Mouse (Mus musculus) midbrain, embryonic 15.5 days (tissue): ENCODE data around the gene Trib2. TPM values are rescaled to one million over a fixed set of nuclear protein-coding genes. Genes with fewer than 3 reads are reported as not detected.

ENCODE experiments used
- ATAC-seq: fragments of 200-750 bp; cut with Nextera tagmentation; replicated peaks from 2 replicates; pipeline ENCODE4 v1.8.0; 2017; ENCODE audit warnings: moderate TSS enrichment
- H3K27ac ChIP-seq: fragments of 300-500 bp; sonication (generic); 2 replicates; pipeline ENCODE4 v1.5.1; 2015; ENCODE audit warnings: mild to moderate bottlenecking, inconsistent platforms
- H3K27me3 ChIP-seq: fragments of 300-500 bp; sonication (generic); replicated peaks from 2 replicates; pipeline ENCODE4 v1.6.1; 2015; ENCODE audit warnings: inconsistent platforms
- H3K36me3 ChIP-seq: fragments of 300-500 bp; sonication (generic); replicated peaks from 2 replicates; pipeline ENCODE4 v1.6.1; 2015; ENCODE audit warnings: inconsistent platforms
- H3K4me1 ChIP-seq: fragments of 300-500 bp; sonication (generic); 2 replicates; pipeline ENCODE4 v1.6.1; 2015; ENCODE audit warnings: inconsistent platforms
- H3K4me2 ChIP-seq: fragments of 300-500 bp; sonication (generic); 2 replicates; pipeline ENCODE4 v1.6.1; 2015; ENCODE audit warnings: inconsistent platforms, mild to moderate bottlenecking, moderate library complexity
- H3K4me3 ChIP-seq: fragments of 300-500 bp; sonication (generic); 2 replicates; pipeline ENCODE4 v1.5.1; 2015; ENCODE audit warnings: mild to moderate bottlenecking, inconsistent platforms
- H3K9ac ChIP-seq: fragments of 300-500 bp; sonication (generic); 2 replicates; pipeline ENCODE4 v1.6.1; 2015; ENCODE audit warnings: mild to moderate bottlenecking, inconsistent platforms
- H3K9me3 ChIP-seq: fragments of 300-500 bp; sonication (generic); 2 replicates; pipeline ENCODE4 v1.6.1; 2016; ENCODE audit warnings: inconsistent platforms
- WGBS: fragments of 180-500 bp; shearing (Covaris S2); methylation state at CpG from one replicate; pipeline ENCODE4 v1.1.7; 2015; ENCODE audit warnings: mixed read lengths; 5-methylcytosine and 5-hydroxymethylcytosine counted together
- polyA plus RNA-seq: library from polyadenylated mRNA; unstranded; fragments of >200 nt; fragmentation: Nextera tagmentation; extraction: Ambion mirVana; gene quantifications from 2 replicates; pipeline ENCODE4 v1.2.1, GENCODE M21; 2015

Gene Trib2
- polyA plus RNA-seq, 1 experiment from 2014 or later, result 148 TPM

DNA sequence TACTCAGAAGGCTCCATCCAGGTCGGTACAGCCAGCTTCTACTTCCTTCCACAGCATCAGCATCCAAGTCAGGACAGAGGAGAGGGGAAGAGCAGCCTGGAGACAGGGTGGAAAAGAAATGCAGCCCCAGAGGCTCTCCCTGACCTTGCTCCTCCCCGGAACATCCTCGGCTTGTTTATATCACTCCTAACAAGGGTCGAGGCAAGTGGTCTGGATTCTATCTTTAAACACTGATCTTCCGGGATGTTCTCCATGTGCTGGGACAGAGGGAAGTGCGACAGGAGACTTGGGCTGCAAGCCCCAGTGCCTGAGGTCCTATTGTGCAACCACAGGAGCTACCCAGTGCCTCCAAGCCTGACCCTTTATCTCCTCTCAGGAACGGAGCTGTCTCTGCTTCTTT is 18.7 kb downstream of the Trib2 start:
- Histone ChIP-seq H3K4me2 (no peak overlapping the region), H3K36me3 (peaks cover 32% of the 10 kb centered on the region; the same call in 1 of the 2 replicates), H3K9me3 (no peaks in the 10 kb centered on the region), H3K27ac (no peak overlapping the region), H3K4me3 (no peak overlapping the region), H3K9ac (no peak overlapping the region), H3K4me1 (peaks cover 50% of the 10 kb centered on the region), H3K27me3 (no peaks in the 10 kb centered on the region)
- WGBS, result 77% methylated on average over 7 of the region's 7 CpGs
- no peak for ATAC-seq

DNA sequence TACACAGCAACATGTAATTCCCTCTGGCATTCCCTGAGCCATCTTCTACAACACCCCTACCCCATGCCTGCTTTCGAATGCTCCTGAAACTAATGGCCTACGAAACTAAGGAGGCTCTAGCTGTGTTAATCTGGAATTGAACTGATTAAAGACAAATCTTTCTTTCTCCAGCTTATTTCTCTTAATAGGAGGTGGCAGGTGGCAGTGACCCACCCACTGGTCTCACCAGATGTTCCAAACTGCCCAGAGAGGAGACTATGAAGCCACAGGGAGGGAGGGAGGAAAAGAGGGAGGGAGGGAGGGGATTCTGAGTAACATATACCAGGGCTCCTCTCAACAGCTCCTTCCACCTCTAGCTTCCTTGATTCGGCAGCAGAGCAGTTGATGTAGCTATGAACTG is 20.8 kb downstream of the Trib2 start:
- H3K9me3 ChIP-seq, result no peaks in the 10 kb centered on the region
- no peak for ATAC-seq
- peaks cover 38% of the 10 kb centered on the region; the same call in 1 of the 2 replicates for H3K36me3 ChIP-seq
- H3K9ac ChIP-seq, result no peak overlapping the region
- 65% methylated on average over 3 of the region's 3 CpGs for WGBS
- peaks cover 29% of the 10 kb centered on the region for H3K4me1 ChIP-seq
- no peak overlapping the region for H3K4me3 ChIP-seq
- no peaks in the 10 kb centered on the region for H3K27me3 ChIP-seq
- no peak overlapping the region for H3K4me2 ChIP-seq
- no peak overlapping the region for H3K27ac ChIP-seq

DNA sequence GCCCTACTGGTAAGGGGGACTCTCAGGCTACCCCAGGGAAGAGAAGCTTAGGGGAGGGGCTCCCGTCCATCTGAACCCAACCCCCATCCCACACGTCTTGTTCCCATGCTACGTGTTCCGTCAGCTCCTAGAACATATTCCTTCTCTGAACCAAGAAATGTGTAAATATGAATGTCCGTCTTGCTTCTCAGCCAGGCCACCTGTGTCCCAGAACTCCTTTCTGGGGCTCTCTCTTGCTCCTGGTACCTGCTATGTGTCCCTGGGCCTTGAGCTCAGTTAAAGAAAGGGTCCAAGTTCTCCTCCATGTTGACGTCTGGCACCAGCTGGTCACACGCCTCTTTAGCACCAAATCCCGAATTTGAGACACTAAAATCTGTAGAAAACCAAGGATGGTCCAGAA is 23.4 kb downstream of the Trib2 start:
- H3K9me3 ChIP-seq, result no peaks in the 10 kb centered on the region
- H3K9ac ChIP-seq, result no peak overlapping the region
- no peaks in the 10 kb centered on the region for H3K27me3 ChIP-seq
- no peak overlapping the region for H3K4me3 ChIP-seq
- H3K36me3 ChIP-seq, result peaks cover 42% of the 10 kb centered on the region
- ATAC-seq, result no peak
- 94% methylated on average over 8 of the region's 8 CpGs for WGBS
- peaks cover 6% of the 10 kb centered on the region; the same call in 1 of the 2 replicates for H3K4me1 ChIP-seq
- H3K27ac ChIP-seq, result no peak overlapping the region
- H3K4me2 ChIP-seq, result no peak overlapping the region

GRCm38 (mm10) chr12:15790181-15790580 is 26.5 kb downstream of the Trib2 start:
- H3K4me3 ChIP-seq, result no peak overlapping the region
- H3K4me2 ChIP-seq, result no peak overlapping the region
- no peaks in the 10 kb centered on the region for H3K9me3 ChIP-seq
- H3K36me3 ChIP-seq, result peaks cover 27% of the 10 kb centered on the region
- no peaks in the 10 kb centered on the region for H3K4me1 ChIP-seq
- WGBS, result 74% methylated on average over 2 of the region's 2 CpGs
- no peak overlapping the region for H3K27ac ChIP-seq
- H3K9ac ChIP-seq, result no peak overlapping the region
- no peaks in the 10 kb centered on the region for H3K27me3 ChIP-seq
- ATAC-seq, result peak; percentile 33

GRCm38 (mm10) chr12:15777047-15777446 is 39.7 kb downstream of the Trib2 start:
- H3K27me3 ChIP-seq, result no peaks in the 10 kb centered on the region
- no peak overlapping the region for H3K9ac ChIP-seq
- H3K36me3 ChIP-seq, result no peaks in the 10 kb centered on the region
- no peaks in the 10 kb centered on the region for H3K9me3 ChIP-seq
- H3K4me1 ChIP-seq, result no peaks in the 10 kb centered on the region
- H3K4me3 ChIP-seq, result no peak overlapping the region
- H3K27ac ChIP-seq, result no peak overlapping the region
- H3K4me2 ChIP-seq, result no peak overlapping the region
- no peak for ATAC-seq

DNA sequence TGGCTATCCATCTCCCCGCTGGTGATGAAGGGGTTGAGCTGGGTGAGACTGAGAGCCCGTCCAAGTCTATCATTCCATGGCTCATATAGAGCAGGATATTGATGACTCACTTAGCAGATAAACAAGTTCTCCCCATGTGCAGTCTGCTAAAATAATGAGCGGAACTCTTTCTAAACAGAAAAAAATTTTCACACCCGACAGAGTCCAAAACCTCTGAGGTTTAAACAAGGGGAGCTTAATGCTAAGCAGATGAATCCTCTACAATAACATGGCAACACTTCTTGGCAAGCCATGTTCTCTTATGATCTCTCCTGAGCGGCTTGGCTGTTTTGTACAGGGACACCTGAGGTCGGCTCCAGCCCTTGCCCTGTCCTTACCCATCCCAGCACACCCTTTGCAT is 45.0 kb downstream of the Trib2 start:
- no peaks in the 10 kb centered on the region for H3K9me3 ChIP-seq
- H3K27ac ChIP-seq, result no peak overlapping the region
- ATAC-seq, result no peak
- H3K4me3 ChIP-seq, result no peak overlapping the region
- no peaks in the 10 kb centered on the region for H3K4me1 ChIP-seq
- no peak overlapping the region for H3K9ac ChIP-seq
- H3K36me3 ChIP-seq, result no peaks in the 10 kb centered on the region
- no peak overlapping the region for H3K4me2 ChIP-seq
- WGBS, result 76% methylated on average over 6 of the region's 6 CpGs
- H3K27me3 ChIP-seq, result no peaks in the 10 kb centered on the region

DNA sequence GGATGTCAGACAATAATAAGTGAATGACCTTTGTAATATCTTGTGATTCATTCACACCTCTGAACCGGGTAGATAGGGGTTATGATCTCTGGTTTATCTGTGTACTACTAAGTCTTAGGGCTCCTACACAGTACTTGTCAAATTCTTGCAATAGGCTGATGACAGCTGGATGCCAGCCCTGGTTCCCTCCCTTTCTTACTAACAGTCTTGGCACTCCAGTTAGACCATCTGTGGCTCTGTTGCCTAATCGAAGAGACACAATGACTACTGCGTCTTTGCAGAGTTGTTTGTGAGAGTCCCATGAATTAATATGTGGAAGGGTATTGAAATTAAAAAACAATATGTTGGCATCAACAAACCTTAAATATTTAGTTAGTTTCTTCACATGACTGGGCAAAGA is 48.2 kb downstream of the Trib2 start:
- no peaks in the 10 kb centered on the region for H3K36me3 ChIP-seq
- H3K9ac ChIP-seq, result no peak overlapping the region
- WGBS, result 90% methylated on average over 3 of the region's 3 CpGs
- no peaks in the 10 kb centered on the region for H3K27me3 ChIP-seq
- H3K4me2 ChIP-seq, result no peak overlapping the region
- H3K4me3 ChIP-seq, result no peak overlapping the region
- no peaks in the 10 kb centered on the region for H3K9me3 ChIP-seq
- no peak for ATAC-seq
- H3K4me1 ChIP-seq, result no peaks in the 10 kb centered on the region
- H3K27ac ChIP-seq, result no peak overlapping the region

- no peaks in the 10 kb centered on the region for H3K27me3 ChIP-seq
- H3K9me3 ChIP-seq, result no peaks in the 10 kb centered on the region
- H3K4me2 ChIP-seq, result no peak overlapping the region
- H3K4me3 ChIP-seq, result no peak overlapping the region
- H3K9ac ChIP-seq, result no peak overlapping the region
- no peaks in the 10 kb centered on the region for H3K4me1 ChIP-seq
- no peak overlapping the region for H3K27ac ChIP-seq
- 91% methylated on average over 12 of the region's 12 CpGs for WGBS
- no peaks in the 10 kb centered on the region for H3K36me3 ChIP-seq
- ATAC-seq, result no peak
These were observed 50.7 kb downstream of the Trib2 start for GRCm38 (mm10) chr12:15765996-15766395.

DNA sequence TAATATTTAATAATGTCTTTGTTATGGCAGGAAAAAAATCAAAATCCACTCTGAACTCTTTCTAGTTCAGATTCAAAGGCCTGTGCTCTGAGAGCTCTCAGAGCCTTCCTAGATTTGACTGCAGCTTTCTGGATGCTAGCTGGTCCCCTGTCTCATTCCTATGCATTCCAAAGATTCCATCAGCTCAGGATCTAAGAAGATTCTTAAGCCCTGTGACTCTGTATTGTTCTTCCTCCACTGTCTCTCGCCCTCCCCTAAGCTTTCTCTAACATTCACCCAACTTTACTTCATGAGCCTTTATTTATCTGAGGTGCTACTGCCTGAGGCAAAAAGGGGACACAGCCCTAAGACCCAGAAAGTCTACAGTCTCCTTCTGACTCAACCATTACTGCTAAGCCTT is 51.5 kb downstream of the Trib2 start:
- Histone ChIP-seq H3K9me3 (no peaks in the 10 kb centered on the region), H3K9ac (no peak overlapping the region), H3K36me3 (no peaks in the 10 kb centered on the region), H3K4me3 (no peak overlapping the region), H3K27me3 (no peaks in the 10 kb centered on the region), H3K4me1 (no peaks in the 10 kb centered on the region), H3K27ac (no peak overlapping the region), H3K4me2 (no peak overlapping the region)
- no peak for ATAC-seq
- 24% methylated on average over 1 of the region's 1 CpGs for WGBS

DNA sequence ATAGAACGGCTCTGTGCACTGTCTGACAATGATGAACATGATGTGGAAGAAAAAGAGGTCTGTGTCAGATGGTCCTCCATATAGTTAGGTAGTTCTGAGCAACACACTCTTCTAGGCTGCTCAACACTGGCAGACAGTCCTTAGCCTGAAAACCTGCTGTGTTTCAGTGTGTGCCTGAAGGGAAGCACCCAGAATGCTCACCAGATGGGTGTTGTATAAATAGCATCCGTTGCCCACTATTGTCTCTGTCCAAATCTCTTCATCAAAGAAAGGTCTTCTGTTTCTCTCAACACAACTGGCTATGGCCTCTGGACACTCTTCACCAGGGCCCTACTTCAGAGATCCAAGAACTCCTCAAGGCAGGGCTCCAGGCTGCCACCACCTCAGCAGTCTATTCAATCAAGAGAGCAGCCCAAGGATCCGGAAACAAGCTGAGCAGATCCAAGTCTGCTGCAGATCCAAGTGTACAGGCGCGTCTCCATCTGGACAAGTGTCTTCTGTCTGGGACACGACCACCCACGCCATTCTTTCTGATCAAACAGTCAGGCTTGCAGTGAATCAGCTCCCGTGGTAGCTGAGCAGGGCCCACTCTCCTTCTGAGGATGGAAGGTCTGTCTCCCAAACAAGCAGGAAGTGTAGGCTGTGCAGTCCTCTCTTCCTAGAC is 55.1 kb downstream of the Trib2 start:
- Histone ChIP-seq H3K9me3 (no peaks in the 10 kb centered on the region), H3K4me1 (no peaks in the 10 kb centered on the region), H3K27ac (no peak overlapping the region), H3K4me2 (no peak overlapping the region), H3K36me3 (no peaks in the 10 kb centered on the region), H3K9ac (no peak overlapping the region), H3K27me3 (no peaks in the 10 kb centered on the region), H3K4me3 (no peak overlapping the region)
- ATAC-seq, result no peak
- WGBS, result 87% methylated on average over 8 of the region's 8 CpGs

DNA sequence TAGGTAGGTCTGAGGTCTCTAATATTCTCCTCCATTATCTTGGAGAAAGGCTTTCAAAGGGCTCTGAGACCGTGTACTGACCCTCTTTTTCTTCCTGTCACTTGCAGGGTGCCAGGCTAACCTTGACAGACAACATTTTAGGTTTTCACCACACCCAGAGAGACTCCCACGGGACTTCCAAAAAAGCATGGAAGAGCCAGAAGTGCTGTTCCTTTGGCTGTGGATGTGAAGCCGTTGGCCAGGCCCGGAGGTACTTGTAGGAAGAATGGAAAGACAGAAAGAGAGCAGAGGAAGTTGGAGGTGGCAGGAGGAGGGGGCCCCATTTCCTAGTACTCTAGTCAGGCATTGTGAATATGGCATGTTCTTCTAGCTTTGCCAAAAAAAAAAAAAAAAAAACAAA is 56.0 kb downstream of the Trib2 start:
- Histone ChIP-seq H3K4me3 (no peak overlapping the region), H3K36me3 (no peaks in the 10 kb centered on the region), H3K4me2 (no peak overlapping the region), H3K4me1 (no peaks in the 10 kb centered on the region), H3K27me3 (no peaks in the 10 kb centered on the region), H3K27ac (no peak overlapping the region), H3K9ac (no peak overlapping the region), H3K9me3 (no peaks in the 10 kb centered on the region)
- no peak for ATAC-seq
- 92% methylated on average over 4 of the region's 4 CpGs for WGBS

DNA sequence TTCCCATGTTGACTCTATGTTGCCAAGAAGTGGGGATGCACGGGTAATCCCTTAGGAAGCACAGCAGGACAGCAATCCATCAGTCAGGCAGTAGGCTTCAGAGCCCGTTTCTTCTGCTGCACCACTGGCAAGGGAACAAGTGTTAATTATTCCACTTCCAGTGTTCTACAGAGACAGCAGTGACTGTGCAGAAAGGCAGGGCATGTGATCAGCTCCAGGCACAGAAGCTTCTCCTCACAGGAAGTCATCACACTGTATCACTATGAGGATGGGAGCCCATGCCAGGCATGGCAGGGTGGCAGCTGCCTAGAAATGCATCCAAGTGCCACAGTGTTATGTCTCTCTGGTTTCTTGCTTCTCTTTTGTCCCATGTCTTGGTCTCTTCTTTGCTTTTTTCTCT is 57.9 kb downstream of the Trib2 start:
- H3K36me3 ChIP-seq, result no peaks in the 10 kb centered on the region
- H3K9me3 ChIP-seq, result no peaks in the 10 kb centered on the region
- H3K27me3 ChIP-seq, result no peaks in the 10 kb centered on the region
- 26% methylated on average over 2 of the region's 2 CpGs for WGBS
- no peak overlapping the region for H3K27ac ChIP-seq
- H3K4me2 ChIP-seq, result no peak overlapping the region
- no peak for ATAC-seq
- H3K4me1 ChIP-seq, result no peaks in the 10 kb centered on the region
- H3K4me3 ChIP-seq, result no peak overlapping the region
- H3K9ac ChIP-seq, result no peak overlapping the region

GRCm38 (mm10) chr12:15757351-15757750 is 59.4 kb downstream of the Trib2 start:
- 88% methylated on average over 8 of the region's 8 CpGs for WGBS
- Histone ChIP-seq H3K4me2 (no peak overlapping the region), H3K36me3 (no peaks in the 10 kb centered on the region), H3K4me1 (no peaks in the 10 kb centered on the region), H3K4me3 (no peak overlapping the region), H3K9me3 (no peaks in the 10 kb centered on the region), H3K27ac (no peak overlapping the region), H3K27me3 (no peaks in the 10 kb centered on the region), H3K9ac (no peak overlapping the region)
- no peak for ATAC-seq
